Mouse (Mus musculus) heart, adult 2 months (tissue): ENCODE measurements around the gene Tmem159.

Experiments used
- CTCF ChIP-seq: fragments of 200-600 bp; IDR thresholded peaks from 2 replicates; pipeline ENCODE4 v1.8.1; 2022; ENCODE audit warnings: antibody characterized with exemption, mild to moderate bottlenecking, moderate library complexity
- EP300 ChIP-seq: fragments of 200-500 bp; IDR thresholded peaks from 2 replicates; pipeline ENCODE4 v1.6.1; 2011; ENCODE audit warnings: low read depth, low read length, control low read depth; ENCODE audit not compliant: insufficient read depth

GRCm38 (mm10) chr7:120098403-120098802 is 3.8 kb upstream of the Tmem159 start:
- no peak for TF ChIP-seq EP300
- peak; percentile 79 for TF ChIP-seq CTCF
